Mouse (Mus musculus) liver, embryonic 14.5 days (tissue): ENCODE measurements around the gene Ppm1e. TPM values are rescaled to one million over a fixed set of nuclear protein-coding genes. Genes with fewer than 3 reads are reported as not detected.

ENCODE experiments used
- ATAC-seq: fragments of 200-750 bp; cut with Nextera tagmentation; 2 replicates; pipeline ENCODE4 v1.8.0; 2017; ENCODE audit warnings: moderate number of reproducible peaks, mild to moderate bottlenecking, moderate library complexity; ENCODE audit not compliant: insufficient read depth
- DNase-seq, 3 experiments: peaks; one replicate each; pipeline ENCODE4 v3.0.0-alpha.2; 2012 to 2013; ENCODE audit warnings: low read depth in 3 of 3, low spot score in 3 of 3
- H3K27ac ChIP-seq: fragments of 300-500 bp; sonication (generic); 2 replicates; pipeline ENCODE4 v1.5.1; 2014; ENCODE audit warnings: moderate library complexity, mild to moderate bottlenecking, control low read depth, inconsistent platforms
- H3K27me3 ChIP-seq: fragments of 300-500 bp; sonication (generic); 2 replicates; pipeline ENCODE4 v1.6.1; 2014; ENCODE audit warnings: mild to moderate bottlenecking, low read length, moderate library complexity; ENCODE audit not compliant: control insufficient read depth, insufficient read depth
- H3K36me3 ChIP-seq: fragments of 300-500 bp; sonication (generic); replicated peaks from 2 replicates; pipeline ENCODE4 v1.6.1; 2014; ENCODE audit warnings: low read depth; ENCODE audit not compliant: control insufficient read depth, insufficient read depth
- H3K4me1 ChIP-seq, 2 experiments: fragments of 200-500 bp in 1 of 2; fragments of 300-500 bp in 1 of 2; sonication (generic) in 1 of 2; replicated peaks; 2 replicates each; pipeline ENCODE4 v1.6.1; 2012 to 2014; ENCODE audit warnings: antibody characterized with exemption in 1 of 2, inconsistent platforms in 1 of 2, low read length in 1 of 2; ENCODE audit not compliant: control insufficient read depth in 2 of 2, insufficient read depth in 2 of 2
- H3K4me2 ChIP-seq: fragments of 300-500 bp; sonication (generic); 2 replicates; pipeline ENCODE4 v1.6.1; 2014; ENCODE audit warnings: low read depth, mild to moderate bottlenecking, control low read depth, moderate library complexity
- H3K4me3 ChIP-seq, 2 experiments: fragments of 200-500 bp in 1 of 2; fragments of 300-500 bp in 1 of 2; sonication (generic) in 1 of 2; 2 replicates each; pipeline ENCODE4 v1.5.1; 2012 to 2014; ENCODE audit warnings: low read depth in 2 of 2, low read length in 2 of 2, mild to moderate bottlenecking in 2 of 2, control low read depth in 1 of 2, inconsistent platforms in 1 of 2, moderate library complexity in 1 of 2; ENCODE audit not compliant: insufficient read depth in 1 of 2
- H3K9ac ChIP-seq: fragments of 300-500 bp; sonication (generic); replicated peaks from 2 replicates; pipeline ENCODE4 v1.6.1; 2014; ENCODE audit warnings: mild to moderate bottlenecking, control low read depth, moderate library complexity
- H3K9me3 ChIP-seq: fragments of 300-500 bp; sonication (generic); 2 replicates; pipeline ENCODE4 v1.6.1; 2016; ENCODE audit warnings: low read length, mixed read lengths; ENCODE audit not compliant: control insufficient read depth
- CTCF ChIP-seq: IDR thresholded peaks from 2 replicates; pipeline ENCODE4 v1.5.1; 2016; ENCODE audit warnings: antibody characterized with exemption, low read depth, control low read depth
- EP300 ChIP-seq: IDR thresholded peaks from 2 replicates; pipeline ENCODE4 v1.6.1; 2016; ENCODE audit warnings: antibody characterized with exemption, low read depth
- WGBS: fragments of 180-500 bp; shearing (Covaris S2); extraction: QIAGEN DNeasy Blood & Tissue Kit; methylation state at CpG from one replicate; pipeline ENCODE4 v1.1.7; 2014; ENCODE audit not compliant: insufficient replicate concordance; 5-methylcytosine and 5-hydroxymethylcytosine counted together
- polyA plus RNA-seq, 2 experiments: library from polyadenylated mRNA; depleted of rRNA in 1 of 2; stranded (reverse) in 1 of 2; unstranded in 1 of 2; fragments of >200 nt; fragmentation: Nextera tagmentation in 1 of 2; extraction: Ambion mirVana in 1 of 2; gene quantifications; 2 replicates each; pipeline versions ENCODE4 v1.2.1 to v1.2.3; 2012 to 2014

The Ppm1e gene
- polyA plus RNA-seq, 2 experiments = 1.7 to 2.0 TPM

- WGBS = 79% methylated on average over 4 of the region's 4 CpGs
- ATAC-seq = no peak
- no peak overlapping the region for H3K9ac ChIP-seq
Measured at GRCm38 (mm10) chr11:87240833-87241215, 118.0 kb downstream of the Ppm1e start.

GRCm38 (mm10) chr11:87240141-87240832 lies 118.5 kb downstream of the Ppm1e start:
- ATAC-seq (no peak), DNase-seq (no peak)
- H3K4me1 ChIP-seq = no peaks in the 10 kb centered on the region; a peak in 1 of 4 replicates
- H3K27me3 ChIP-seq = no peaks in the 10 kb centered on the region
- H3K4me3 ChIP-seq = no peak overlapping the region
- H3K4me2 ChIP-seq = no peak overlapping the region
- no peaks in the 10 kb centered on the region for H3K9me3 ChIP-seq
- H3K36me3 ChIP-seq = no peaks in the 10 kb centered on the region; the same call in 1 of the 2 replicates
- 76% methylated on average over 15 of the region's 15 CpGs for WGBS
- no peak overlapping the region for H3K27ac ChIP-seq
- no peak for TF ChIP-seq CTCF
- TF ChIP-seq EP300 = no peak
- H3K9ac ChIP-seq = no peak overlapping the region

More at GRCm38 (mm10) chr11:87240833-87241215, 118.0 kb downstream of the Ppm1e start:
- no peaks in the 10 kb centered on the region; a peak in 1 of 4 replicates for H3K4me1 ChIP-seq
- H3K9me3 ChIP-seq = no peaks in the 10 kb centered on the region
- H3K4me2 ChIP-seq = no peak overlapping the region
- no peak overlapping the region for H3K27ac ChIP-seq
- no peak overlapping the region for H3K4me3 ChIP-seq
- H3K36me3 ChIP-seq = no peaks in the 10 kb centered on the region
- no peak for TF ChIP-seq EP300
- no peak for TF ChIP-seq CTCF
- DNase-seq = no peak
- no peaks in the 10 kb centered on the region for H3K27me3 ChIP-seq

GRCm38 (mm10) chr11:87238891-87239530 lies 119.8 kb downstream of the Ppm1e start:
- no peak overlapping the region for H3K4me2 ChIP-seq
- DNase-seq (no peak), ATAC-seq (no peak)
- no peaks in the 10 kb centered on the region for H3K27me3 ChIP-seq
- H3K4me1 ChIP-seq = no peaks in the 10 kb centered on the region; a peak in 1 of 4 replicates
- H3K36me3 ChIP-seq = no peaks in the 10 kb centered on the region; the same call in 1 of the 2 replicates
- H3K9me3 ChIP-seq = no peaks in the 10 kb centered on the region
- TF ChIP-seq CTCF (no peak), EP300 (no peak)
- WGBS = 83% methylated on average over 7 of the region's 7 CpGs
- no peak overlapping the region for H3K4me3 ChIP-seq
- no peak overlapping the region for H3K9ac ChIP-seq
- no peak overlapping the region for H3K27ac ChIP-seq

GRCm38 (mm10) chr11:87235486-87235872 lies 123.3 kb downstream of the Ppm1e start:
- H3K9me3 ChIP-seq = no peaks in the 10 kb centered on the region
- no peak for ATAC-seq
- H3K4me1 ChIP-seq = no peaks in the 10 kb centered on the region
- no peak overlapping the region for H3K9ac ChIP-seq
- H3K27me3 ChIP-seq = no peaks in the 10 kb centered on the region
- TF ChIP-seq CTCF (no peak), EP300 (no peak)
- DNase-seq = no peak
- H3K36me3 ChIP-seq = peaks cover 2% of the 10 kb centered on the region; the same call in 1 of the 2 replicates
- H3K27ac ChIP-seq = no peak overlapping the region
- 47% methylated on average over 5 of the region's 5 CpGs for WGBS
- H3K4me3 ChIP-seq = no peak overlapping the region
- H3K4me2 ChIP-seq = no peak overlapping the region

- no peak overlapping the region for H3K4me3 ChIP-seq
- 76% methylated on average over 12 of the region's 12 CpGs for WGBS
Measured at GRCm38 (mm10) chr11:87234743-87235485, 123.9 kb downstream of the Ppm1e start.

More at GRCm38 (mm10) chr11:87234743-87235485, 123.9 kb downstream of the Ppm1e start:
- TF ChIP-seq EP300 (no peak), CTCF (no peak)
- no peaks in the 10 kb centered on the region for H3K9me3 ChIP-seq
- peaks cover 2% of the 10 kb centered on the region; the same call in 1 of the 2 replicates for H3K36me3 ChIP-seq
- no peaks in the 10 kb centered on the region for H3K27me3 ChIP-seq
- H3K27ac ChIP-seq = no peak overlapping the region
- DNase-seq = no peak
- H3K4me2 ChIP-seq = no peak overlapping the region
- ATAC-seq = no peak
- H3K9ac ChIP-seq = no peak overlapping the region
- no peaks in the 10 kb centered on the region for H3K4me1 ChIP-seq
